Mouse (Mus musculus): ENCODE results near the gene Zfp955b. TPM values are rescaled to one million over a fixed set of nuclear protein-coding genes. Genes with fewer than 3 reads are reported as not detected.
"Not testable (repeated sequence)": the region's sequence is repeated elsewhere in the genome, so short reads cannot be mapped to it uniquely, and the experiment has no call there.

Gene Zfp955b
- 5.9 and 6.4 TPM in 2 replicates for total RNA-seq (2014; fragmentation: Nextera tagmentation)
- total RNA-seq (2017), result 7.2 and 9.9 TPM in 2 replicates

DNA sequence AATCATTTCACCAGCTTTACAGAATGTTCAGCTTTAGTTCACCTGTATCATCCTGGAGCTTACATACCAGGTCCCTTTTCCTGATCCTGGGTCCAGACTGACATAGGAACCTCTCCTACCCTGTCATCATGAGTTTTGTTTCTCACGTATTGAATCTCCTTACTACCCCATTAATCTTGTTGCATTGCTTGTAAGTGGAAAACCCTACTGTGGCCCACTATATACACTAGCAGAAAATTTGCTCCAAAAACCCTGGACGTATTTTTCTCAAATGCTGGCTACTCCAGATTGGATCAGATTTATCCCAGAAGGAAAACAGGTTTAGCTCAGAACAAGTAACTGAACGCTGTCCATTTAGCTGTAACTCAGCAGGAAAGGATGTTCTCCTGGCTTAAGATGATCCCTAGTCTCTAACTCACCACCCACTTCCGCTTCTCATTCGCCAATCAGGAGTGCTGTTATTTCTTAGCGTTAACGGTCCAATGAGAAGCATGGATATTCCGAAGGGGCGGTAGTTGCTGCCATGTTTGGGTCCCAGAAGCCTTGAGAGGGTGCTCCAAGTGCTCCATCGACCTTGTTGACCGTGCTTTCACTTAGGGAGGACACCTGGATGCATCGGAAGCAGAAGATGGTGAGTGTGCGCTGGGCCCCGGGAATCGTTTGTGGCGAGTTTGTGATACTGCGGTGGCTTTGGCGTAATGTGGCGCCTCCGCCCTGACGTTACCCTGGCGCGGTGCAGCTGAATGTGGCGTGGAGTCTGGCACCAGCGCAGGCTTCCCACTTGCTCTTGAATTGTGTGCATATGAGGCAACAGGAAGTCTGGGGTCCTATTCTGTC is at the start of gene Zfp955b:
TSS of gene Zfp955b (plus strand) at position 506 of the 837 bp plus-strand sequence.
- ATAC-seq (replicated peaks; ENCODE audit: poor library complexity, severe bottlenecking), result peak; percentile 98

DNA sequence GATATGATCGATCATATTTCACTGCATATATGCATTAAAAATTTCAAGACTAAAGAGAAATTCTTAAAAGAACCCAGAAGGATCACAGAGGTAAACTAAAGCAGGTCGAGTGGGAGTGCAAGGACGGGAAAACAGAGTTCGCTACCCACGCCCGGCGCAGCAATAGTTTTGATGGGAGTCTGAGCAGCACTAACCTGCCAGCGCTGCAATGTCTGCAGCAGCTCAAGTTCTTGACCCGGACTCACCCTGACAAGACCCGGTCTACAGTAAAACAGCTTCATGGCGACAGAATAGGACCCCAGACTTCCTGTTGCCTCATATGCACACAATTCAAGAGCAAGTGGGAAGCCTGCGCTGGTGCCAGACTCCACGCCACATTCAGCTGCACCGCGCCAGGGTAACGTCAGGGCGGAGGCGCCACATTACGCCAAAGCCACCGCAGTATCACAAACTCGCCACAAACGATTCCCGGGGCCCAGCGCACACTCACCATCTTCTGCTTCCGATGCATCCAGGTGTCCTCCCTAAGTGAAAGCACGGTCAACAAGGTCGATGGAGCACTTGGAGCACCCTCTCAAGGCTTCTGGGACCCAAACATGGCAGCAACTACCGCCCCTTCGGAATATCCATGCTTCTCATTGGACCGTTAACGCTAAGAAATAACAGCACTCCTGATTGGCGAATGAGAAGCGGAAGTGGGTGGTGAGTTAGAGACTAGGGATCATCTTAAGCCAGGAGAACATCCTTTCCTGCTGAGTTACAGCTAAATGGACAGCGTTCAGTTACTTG is 34.6 kb upstream of the Zfp955b start, which contains the start of gene Zfp955a:
TSS of gene Zfp955a (minus strand) at position 616 of the 789 bp plus-strand sequence.
- peak; percentile 99 for ATAC-seq (replicated peaks; ENCODE audit: poor library complexity, severe bottlenecking)

DNA sequence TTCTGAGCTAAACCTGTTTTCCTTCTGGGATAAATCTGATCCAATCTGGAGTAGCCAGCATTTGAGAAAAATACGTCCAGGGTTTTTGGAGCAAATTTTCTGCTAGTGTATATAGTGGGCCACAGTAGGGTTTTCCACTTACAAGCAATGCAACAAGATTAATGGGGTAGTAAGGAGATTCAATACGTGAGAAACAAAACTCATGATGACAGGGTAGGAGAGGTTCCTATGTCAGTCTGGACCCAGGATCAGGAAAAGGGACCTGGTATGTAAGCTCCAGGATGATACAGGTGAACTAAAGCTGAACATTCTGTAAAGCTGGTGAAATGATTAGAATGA is 34.1 kb upstream of the Zfp955b start:
- ATAC-seq (replicated peaks; ENCODE audit: poor library complexity, severe bottlenecking), result not testable (repeated sequence)

DNA sequence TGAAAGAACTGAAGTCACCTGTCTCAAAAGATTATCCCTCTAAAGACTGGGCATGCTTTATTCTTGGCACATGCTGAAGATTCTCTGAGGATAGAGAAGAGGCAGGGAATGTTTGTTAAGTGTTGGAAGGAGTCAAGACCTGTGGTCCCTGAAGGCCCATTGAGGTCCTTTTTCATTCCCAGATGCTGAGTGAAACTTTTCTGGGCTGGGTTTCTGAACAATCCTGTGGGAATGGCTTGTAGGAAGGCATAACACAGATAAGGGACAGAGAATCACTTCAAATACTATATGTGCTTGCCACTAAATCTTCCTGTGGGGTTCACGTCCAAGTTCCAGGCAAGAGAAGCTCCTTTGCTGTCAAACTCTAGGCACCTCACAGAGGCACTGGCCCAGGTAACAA is 25.0 kb upstream of the Zfp955b start, which contains the start of gene Olfr63:
TSS of gene Olfr63 (plus strand) at position 301 of the 400 bp plus-strand sequence.
- ATAC-seq (replicated peaks; ENCODE audit: poor library complexity, severe bottlenecking), result no peak

DNA sequence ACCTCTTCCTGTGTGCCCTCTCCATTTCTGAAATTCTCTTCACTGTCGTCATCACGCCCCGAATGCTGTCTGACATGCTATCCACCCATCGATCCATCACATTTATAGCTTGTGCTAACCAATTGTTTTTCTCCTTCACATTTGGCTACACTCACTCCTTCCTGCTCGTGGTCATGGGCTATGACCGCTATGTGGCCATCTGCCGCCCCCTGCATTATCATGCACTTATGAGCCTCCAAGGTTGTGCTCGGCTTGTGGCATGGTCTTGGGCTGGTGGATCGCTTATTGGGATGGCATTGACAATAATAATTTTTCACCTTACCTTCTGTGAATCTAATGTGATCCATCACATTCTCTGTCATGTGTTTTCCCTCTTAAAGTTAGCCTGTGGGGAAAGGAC is 20.4 kb upstream of the Zfp955b start:
- no peak for ATAC-seq (replicated peaks; ENCODE audit: poor library complexity, severe bottlenecking)

DNA sequence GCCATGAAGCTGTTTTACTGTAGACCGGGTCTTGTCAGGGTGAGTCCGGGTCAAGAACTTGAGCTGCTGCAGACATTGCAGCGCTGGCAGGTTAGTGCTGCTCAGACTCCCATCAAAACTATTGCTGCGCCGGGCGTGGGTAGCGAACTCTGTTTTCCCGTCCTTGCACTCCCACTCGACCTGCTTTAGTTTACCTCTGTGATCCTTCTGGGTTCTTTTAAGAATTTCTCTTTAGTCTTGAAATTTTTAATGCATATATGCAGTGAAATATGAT is 469 bp downstream of the Zfp955b start:
- ATAC-seq (replicated peaks; ENCODE audit: poor library complexity, severe bottlenecking), result not testable (repeated sequence)

DNA sequence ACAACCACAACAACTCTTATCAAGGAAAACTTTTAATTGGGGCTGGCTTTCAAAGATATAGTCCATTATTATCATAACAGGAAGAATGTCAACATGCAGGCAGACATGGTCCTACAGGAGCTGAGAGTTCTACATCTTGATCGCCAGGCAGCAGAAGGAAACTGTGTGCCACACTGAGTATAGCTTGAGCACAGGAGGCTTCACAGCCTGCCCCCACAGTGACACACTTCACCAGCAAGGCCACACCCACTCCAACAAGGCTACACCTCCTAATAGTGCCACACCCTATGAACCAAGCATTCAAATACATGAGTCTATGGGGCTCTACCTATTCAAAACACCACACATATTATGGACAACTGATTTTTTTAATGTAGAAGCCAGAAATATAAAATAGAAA is 63.6 kb downstream of the Zfp955b start:
- no peak for ATAC-seq (replicated peaks; ENCODE audit: poor library complexity, severe bottlenecking)

Other genes starting within 250 kb of the Zfp955b start
- not detected in 2 replicates for gene 4921501E09Rik, start 221.5 kb upstream of the Zfp955b start, total RNA-seq (2014; fragmentation: Nextera tagmentation)
- not detected in 2 replicates for gene 4921501E09Rik, start 221.5 kb upstream of the Zfp955b start, total RNA-seq (2017)
- 1.2 and 12.9 TPM in 2 replicates for gene Zfp563, start 200.2 kb upstream of the Zfp955b start, total RNA-seq (2014; fragmentation: Nextera tagmentation)
- 1.6 and 3.3 TPM in 2 replicates for gene Zfp563, start 200.2 kb upstream of the Zfp955b start, total RNA-seq (2017)
- not detected in 2 replicates for gene Morc2b, start 149.9 kb upstream of the Zfp955b start, total RNA-seq (2014; fragmentation: Nextera tagmentation)
- not detected in 2 replicates for gene Morc2b, start 149.9 kb upstream of the Zfp955b start, total RNA-seq (2017)
- not detected in 2 replicates for gene Olfr55, start 121.1 kb upstream of the Zfp955b start, total RNA-seq (2014; fragmentation: Nextera tagmentation)
- gene Olfr55, start 121.1 kb upstream of the Zfp955b start, total RNA-seq (2017), result not detected in 2 replicates
- gene Olfr239, start 98.2 kb upstream of the Zfp955b start, total RNA-seq (2014; fragmentation: Nextera tagmentation), result not detected in 2 replicates
- gene Olfr239, start 98.2 kb upstream of the Zfp955b start, total RNA-seq (2017), result not detected in 2 replicates
- gene Olfr1564, start 67.9 kb upstream of the Zfp955b start, total RNA-seq (2014; fragmentation: Nextera tagmentation), result not detected in 2 replicates
- gene Olfr1564, start 67.9 kb upstream of the Zfp955b start, total RNA-seq (2017), result not detected in 2 replicates
- 10.4 and 15.0 TPM in 2 replicates for gene Zfp955a, start 34.4 kb upstream of the Zfp955b start, total RNA-seq (2014; fragmentation: Nextera tagmentation)
- 15.6 and 18.9 TPM in 2 replicates for gene Zfp955a, start 34.4 kb upstream of the Zfp955b start, total RNA-seq (2017)
- not detected in 2 replicates for gene Olfr63, start 24.9 kb upstream of the Zfp955b start, total RNA-seq (2014; fragmentation: Nextera tagmentation)
- gene Olfr63, start 24.9 kb upstream of the Zfp955b start, total RNA-seq (2017), result not detected in 2 replicates
- gene Zfp81, start 69.3 kb downstream of the Zfp955b start, total RNA-seq (2014; fragmentation: Nextera tagmentation), result 10.3 and 13.0 TPM in 2 replicates
- 7.5 and 16.3 TPM in 2 replicates for gene Zfp81, start 69.3 kb downstream of the Zfp955b start, total RNA-seq (2017)
- 19.7 and 22.6 TPM in 2 replicates for gene Zfp101, start 105.1 kb downstream of the Zfp955b start, total RNA-seq (2014; fragmentation: Nextera tagmentation)
- 14.2 and 24.1 TPM in 2 replicates for gene Zfp101, start 105.1 kb downstream of the Zfp955b start, total RNA-seq (2017)
- gene Actl9, start 143.4 kb downstream of the Zfp955b start, total RNA-seq (2014; fragmentation: Nextera tagmentation), result not detected in 2 replicates
- gene Actl9, start 143.4 kb downstream of the Zfp955b start, total RNA-seq (2017), result not detected in 2 replicates
- gene Adamts10, start 234.7 kb downstream of the Zfp955b start, total RNA-seq (2014; fragmentation: Nextera tagmentation), result 36.8 and 48.4 TPM in 2 replicates
- 18.3 and 19.7 TPM in 2 replicates for gene Adamts10, start 234.7 kb downstream of the Zfp955b start, total RNA-seq (2017)

Data from granulocyte monocyte progenitor cell, adult 5-6 weeks (primary cell).